Mouse (Mus musculus): ENCODE results near the gene Rmnd5b. TPM values are rescaled to one million over a fixed set of nuclear protein-coding genes. Genes with fewer than 3 reads are reported as not detected.
"Not testable (repeated sequence)": the region's sequence is repeated elsewhere in the genome, so short reads cannot be mapped to it uniquely, and the experiment has no call there.

Rmnd5b gene
- polyA plus RNA-seq, 3 experiments from 2014 or later, result 35.7 to 40.3 (median 38.6) TPM

GRCm38 (mm10) chr11:51620084-51620483 is 15.6 kb downstream of the Rmnd5b start:
- ATAC-seq, result no peak

DNA sequence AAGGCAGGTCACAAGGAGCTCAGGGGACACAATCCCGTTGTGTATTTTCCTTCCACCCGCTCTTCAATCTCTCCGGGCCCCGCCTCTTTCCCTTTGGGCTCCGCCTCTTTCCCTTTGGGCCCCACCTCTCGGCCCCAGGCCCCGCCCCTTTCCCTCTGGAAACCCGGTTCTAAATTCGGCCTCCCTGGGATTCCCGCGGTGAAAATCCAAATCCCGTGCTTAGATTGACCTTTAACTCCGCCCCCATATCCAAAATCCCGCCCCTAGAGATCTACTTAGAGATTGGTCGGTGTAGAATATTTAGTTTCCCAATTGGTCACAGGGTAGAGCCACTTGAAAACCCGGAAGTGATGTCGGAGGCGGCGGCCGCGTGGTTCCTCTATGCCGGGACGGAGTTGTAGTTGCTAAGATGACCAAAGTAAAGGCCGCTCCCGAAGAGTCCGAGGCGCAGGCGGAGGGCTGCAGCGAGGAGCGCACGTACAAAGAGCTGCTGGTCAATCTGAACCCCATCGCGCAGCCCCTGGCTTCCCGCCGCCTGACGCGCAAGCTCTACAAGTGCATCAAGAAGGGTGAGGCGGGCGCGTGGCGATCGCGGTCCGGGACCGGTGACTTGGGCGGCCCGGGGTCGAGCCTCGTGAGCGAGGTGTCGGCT is 16.2 kb downstream of the Rmnd5b start, which contains the start of gene Nhp2:
Gene Nhp2, plus strand, starts transcription at position 327 of the 652 bp plus-strand sequence.
- peak; percentile 88 for ATAC-seq

- ATAC-seq, result no peak
Measured at GRCm38 (mm10) chr11:51618894-51619408, 16.7 kb downstream of the Rmnd5b start.

- peak; percentile 22 for ATAC-seq
Measured at GRCm38 (mm10) chr11:51617693-51618092, 18.0 kb downstream of the Rmnd5b start.

GRCm38 (mm10) chr11:51616113-51616512 is 19.6 kb downstream of the Rmnd5b start:
- ATAC-seq, result not testable (repeated sequence)

DNA sequence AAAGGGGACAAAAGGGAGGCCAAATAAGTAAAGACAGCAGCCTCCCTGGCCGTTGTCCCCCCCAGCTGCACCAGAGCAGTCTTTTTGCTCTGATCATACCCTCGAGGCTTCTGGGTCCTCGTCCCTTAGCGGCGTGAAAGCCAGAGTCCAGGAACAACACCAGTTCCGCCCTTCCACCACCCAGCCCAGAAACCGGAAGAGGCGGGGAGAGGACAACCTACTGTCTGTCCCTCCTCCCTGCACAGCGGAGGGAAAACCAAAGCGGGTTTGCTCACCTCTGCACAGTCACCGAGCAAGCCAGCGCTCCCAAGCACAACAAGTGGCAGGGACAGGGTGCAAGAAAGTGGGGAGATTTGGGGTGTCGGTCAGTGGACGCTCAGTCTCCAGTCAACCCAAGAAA is 20.1 kb downstream of the Rmnd5b start:
- ATAC-seq, result peak; percentile 69

DNA sequence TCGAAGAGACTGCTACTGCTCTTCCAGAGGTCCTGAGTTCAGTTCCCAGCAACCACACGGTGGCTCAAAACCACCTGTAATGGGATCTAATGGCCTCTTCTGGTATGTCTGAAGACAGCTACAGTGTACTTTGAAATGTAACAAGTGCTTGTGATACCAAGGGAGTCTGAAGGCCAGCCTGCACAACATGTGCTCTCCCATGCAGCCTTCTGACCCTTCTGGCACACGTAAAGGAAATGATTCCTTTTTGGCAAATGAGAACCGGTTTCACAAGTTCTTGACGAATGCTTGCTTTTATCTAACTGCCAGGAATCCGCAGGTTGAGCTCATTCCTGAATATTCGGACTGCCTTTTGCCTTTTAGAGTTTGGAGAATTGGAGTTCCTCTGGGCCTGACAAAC is 20.6 kb downstream of the Rmnd5b start:
- no peak for ATAC-seq

DNA sequence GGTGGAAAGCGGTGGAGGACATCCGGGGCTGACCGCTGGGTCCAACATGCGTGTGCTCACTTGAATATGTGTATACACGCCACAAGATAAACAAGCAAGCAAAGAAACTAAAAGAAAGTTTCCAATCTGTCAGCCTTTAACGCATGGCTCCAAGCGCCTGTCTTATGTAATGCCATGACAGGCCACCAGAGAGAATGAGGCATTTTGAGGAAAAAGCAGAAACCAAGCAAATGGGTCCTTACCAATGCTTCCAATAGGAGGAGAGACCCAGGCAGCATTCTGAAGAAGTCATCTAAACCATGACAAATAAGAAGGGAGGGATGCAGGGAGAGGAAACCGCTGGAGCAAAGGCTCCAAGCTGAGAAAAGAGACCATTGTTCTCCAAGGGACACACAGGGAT is 21.4 kb downstream of the Rmnd5b start:
- no peak for ATAC-seq

DNA sequence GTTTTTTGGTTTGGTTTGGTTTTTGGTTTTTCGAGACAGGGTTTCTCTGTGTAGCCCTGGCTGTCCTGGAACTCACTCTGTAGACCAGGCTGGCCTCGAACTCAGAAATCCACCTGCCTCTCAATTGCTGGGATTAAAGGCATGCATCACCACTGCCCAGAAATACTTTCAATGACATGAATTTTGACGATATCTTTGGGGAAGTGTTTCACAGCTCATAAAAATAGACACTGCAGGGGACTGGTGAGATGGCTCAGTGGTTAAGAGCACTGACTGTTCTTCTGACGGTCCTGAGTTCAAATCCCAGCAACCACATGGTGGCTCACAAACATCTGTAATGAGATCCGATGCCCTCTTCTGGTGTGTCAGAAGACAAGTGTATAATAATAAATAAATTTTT is 25.8 kb downstream of the Rmnd5b start:
- not testable (repeated sequence) for ATAC-seq

DNA sequence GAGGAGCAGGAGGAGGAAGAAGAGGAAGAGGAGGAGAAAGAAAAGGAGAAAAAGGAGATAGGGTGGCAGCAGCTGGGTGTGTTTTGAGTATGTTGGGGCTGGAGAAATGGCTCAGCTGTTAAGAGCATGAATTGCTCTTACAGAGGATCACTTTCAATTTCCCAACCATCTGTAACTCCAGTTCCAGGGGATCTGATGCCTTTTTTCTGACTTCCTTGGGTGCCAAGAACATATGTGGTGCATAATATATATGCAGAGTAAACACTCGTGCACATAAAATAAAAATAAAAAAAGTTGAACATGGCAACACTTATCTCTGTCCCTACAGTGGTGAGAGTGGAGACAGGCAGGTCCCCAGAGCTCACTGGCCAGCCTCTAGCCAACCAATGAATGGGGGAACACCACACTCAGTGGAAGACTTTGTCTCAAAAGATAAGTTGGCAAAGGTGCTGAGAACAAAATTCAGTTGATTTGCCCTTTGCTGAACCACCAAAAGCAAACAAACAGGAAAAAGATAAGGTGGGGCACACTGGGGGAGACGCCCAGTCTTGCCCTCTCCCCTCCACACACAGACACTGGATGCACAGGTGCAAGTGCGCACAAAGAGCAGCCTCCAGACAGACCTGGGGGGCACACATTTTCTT is 26.3 kb downstream of the Rmnd5b start:
- no peak for ATAC-seq

DNA sequence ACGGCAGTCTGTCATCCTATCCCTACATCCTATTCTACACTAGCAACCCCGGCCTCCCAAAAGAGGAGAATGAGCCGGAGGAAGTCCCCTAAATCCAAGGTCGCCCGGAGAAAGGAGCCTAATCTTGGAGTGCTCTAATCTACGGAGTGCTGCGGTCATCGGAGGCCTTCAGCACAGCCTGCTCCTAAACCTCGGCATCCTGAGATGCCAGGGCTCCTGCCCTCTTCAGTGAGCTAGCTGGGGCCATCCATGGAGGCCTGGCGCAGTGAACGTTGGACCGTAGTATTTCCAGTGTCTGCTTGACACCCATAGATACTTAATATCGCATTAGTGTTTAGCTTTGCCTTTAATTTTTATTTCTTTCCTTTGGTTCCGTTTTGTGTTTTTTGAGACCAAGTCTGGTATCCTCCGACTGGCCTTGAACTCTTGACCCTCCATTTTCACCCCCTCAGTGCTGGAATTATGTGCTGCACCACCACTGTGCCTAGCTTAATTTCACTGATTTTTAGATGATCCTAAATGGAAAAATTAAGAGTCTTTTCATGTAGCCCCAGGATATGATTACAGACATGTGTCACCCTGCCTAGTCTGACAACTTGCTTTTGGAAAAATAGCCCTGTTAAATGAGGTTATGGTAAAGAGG is 28.5 kb downstream of the Rmnd5b start:
- no peak for ATAC-seq

GRCm38 (mm10) chr11:51606447-51607095 is 29.1 kb downstream of the Rmnd5b start, which contains the start of gene Hnrnpab:
Gene Hnrnpab (minus strand): TSS chr11:51606847.
- peak; percentile 86 for ATAC-seq

DNA sequence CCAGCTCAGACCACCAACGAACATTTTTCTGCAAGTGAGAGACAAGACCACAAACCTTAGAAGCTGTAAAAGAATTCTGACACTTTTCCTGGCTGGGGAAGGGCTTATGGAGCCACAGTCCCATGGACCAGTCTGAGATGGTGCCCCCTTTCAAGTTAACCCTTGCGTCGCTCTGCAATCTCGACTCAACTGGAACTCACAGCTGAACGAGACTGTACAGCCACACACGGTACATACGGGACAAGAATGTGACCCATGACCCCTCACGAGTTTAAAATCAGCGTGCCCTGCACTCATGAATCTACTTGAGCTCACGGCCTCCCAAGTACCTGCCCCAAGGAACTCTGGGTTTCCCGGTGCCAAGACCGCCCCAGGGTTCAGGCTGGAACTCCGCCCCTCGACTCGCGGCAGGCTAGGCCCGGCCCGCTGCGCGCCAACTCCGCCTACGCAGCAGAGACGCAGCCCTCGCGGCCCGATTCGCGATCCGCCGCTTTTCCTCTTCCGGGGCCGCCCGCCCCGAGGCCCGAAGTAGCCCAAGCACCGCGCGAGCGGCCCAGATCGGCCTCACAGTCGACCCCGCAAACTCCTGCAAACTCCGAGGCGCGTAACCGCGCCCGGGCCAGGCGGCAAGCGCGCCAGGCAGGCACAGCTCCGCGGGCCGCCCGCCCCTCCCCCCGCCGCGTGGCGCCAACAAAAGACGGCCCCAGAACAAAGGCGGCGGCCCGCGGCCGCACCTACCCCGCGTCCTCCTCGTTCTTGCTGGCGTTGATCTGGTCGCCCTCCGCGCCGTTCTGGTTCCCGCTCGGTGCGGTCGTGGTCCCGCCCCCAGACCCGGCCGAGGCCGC is 29.9 kb downstream of the Rmnd5b start:
- ATAC-seq, result peak; percentile 67

- ATAC-seq, result no peak
Measured at GRCm38 (mm10) chr11:51602253-51602652, 33.4 kb downstream of the Rmnd5b start.

DNA sequence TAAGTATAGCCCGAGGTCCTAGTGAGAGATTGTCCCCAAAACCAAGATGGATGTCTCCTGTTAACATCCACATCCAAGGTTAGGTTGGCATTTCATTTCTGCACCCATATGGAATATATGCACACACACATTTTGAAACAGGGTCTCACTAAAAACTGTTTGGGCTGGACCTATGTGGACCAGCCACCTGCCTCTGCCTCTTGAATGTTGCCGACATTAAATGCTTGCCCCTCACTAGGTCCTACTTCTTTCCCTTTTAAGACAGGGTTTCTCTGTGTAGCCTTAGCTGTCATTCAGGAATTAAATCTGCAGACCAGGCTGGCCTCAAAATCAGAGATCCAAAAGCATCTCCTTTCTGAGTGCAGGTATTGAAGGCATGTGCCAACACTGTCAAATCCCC is 38.1 kb downstream of the Rmnd5b start:
- no peak for ATAC-seq

GRCm38 (mm10) chr11:51595459-51596083 is 40.1 kb downstream of the Rmnd5b start:
- ATAC-seq, result no peak

DNA sequence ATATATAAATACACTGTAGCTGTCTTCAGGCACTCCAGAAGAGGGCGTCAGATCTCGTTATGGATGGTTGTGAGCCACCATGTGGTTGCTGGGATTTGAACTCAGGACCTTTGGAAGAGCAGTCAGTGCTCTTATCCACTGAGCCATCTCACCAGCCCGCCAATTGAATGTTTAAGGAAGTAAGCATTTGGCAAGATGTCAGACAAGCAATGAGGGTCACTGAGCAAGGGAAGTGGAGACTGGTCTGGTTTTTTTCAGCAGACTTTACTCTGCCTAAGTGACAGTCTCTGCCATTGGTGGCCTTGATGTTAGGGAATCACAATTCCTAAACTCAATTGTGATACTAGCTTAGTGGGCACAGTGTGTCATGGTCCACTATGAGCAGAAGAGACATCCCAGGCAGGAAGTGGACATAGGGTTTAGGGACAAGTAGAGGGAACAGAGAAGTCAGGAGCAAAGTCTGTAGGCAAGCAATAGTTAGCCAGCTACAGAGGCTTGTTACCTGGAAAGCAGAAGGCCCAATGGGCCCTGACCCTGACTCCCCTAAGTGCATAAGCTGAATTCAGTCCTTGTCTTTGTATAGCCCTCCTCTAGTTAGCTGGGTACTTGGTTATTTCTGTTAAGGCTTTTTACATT is 40.9 kb downstream of the Rmnd5b start:
- no peak for ATAC-seq

GRCm38 (mm10) chr11:51593849-51594248 is 41.8 kb downstream of the Rmnd5b start:
- ATAC-seq, result no peak

DNA sequence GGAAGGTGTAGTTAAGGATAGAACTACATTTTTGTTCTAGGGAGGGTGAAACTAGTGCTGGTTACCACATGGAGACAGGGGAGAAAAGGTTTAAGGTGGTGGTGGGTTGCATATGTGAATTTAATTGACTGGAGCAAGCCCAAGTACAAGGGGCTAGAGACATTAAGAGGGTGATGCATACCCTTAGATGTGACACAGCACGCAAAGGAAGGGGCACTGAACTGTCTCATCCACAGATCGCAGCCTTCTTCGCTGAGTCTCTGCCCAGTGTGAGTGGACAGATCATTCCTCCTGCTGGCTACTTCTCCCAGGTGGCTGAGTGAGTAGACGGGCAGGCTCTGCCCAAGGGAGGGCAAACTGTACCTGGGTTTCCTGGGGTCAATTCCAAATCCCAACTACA is 42.3 kb downstream of the Rmnd5b start:
- no peak for ATAC-seq

DNA sequence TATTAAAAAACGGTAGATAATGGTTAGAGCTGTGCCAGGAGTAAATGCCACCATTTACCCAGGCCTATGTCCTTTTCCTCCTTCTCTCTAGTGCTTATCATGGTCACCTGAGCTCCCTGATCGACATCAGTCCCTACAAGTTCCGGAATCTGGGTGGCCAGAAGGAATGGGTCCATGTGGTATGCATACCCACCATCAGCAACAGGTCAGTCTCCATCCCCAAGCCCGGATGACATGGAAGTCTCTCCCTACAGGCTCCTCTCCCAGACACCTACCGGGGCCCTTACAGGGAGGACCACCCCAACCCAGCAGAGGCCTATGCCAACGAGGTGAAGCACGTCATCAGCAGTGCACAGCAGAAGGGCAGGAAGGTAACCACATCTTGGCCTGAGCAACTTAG is 43.8 kb downstream of the Rmnd5b start:
- ATAC-seq, result no peak

GRCm38 (mm10) chr11:51591168-51591567 is 44.5 kb downstream of the Rmnd5b start:
- ATAC-seq, result no peak

Data from inflammation-experienced regulatory T-cells, adult 6 months (primary cell).